Mouse (Mus musculus) forebrain, embryonic 14.5 days (tissue): ENCODE measurements around the gene Prelp. TPM values are rescaled to one million over a fixed set of nuclear protein-coding genes. Genes with fewer than 3 reads are reported as not detected.

ENCODE experiments used
- ATAC-seq: fragments of 200-750 bp; cut with Nextera tagmentation; 2 replicates; pipeline ENCODE4 v1.8.0; 2017; ENCODE audit warnings: mild to moderate bottlenecking, moderate library complexity
- DNase-seq: peaks from one replicate; pipeline ENCODE4 v3.0.0-alpha.2; 2015; ENCODE audit warnings: low spot score
- H3K27ac ChIP-seq: fragments of 300-500 bp; sonication (generic); 2 replicates; pipeline ENCODE4 v1.5.1; 2014; ENCODE audit warnings: low read depth, mild to moderate bottlenecking, control low read depth, low read length, moderate library complexity
- H3K27me3 ChIP-seq: fragments of 300-500 bp; sonication (generic); replicated peaks from 2 replicates; pipeline ENCODE4 v1.6.1; 2014; ENCODE audit warnings: low read length, control low read depth, mixed read lengths; ENCODE audit not compliant: control insufficient read depth, insufficient read depth
- H3K36me3 ChIP-seq: fragments of 300-500 bp; sonication (generic); 2 replicates; pipeline ENCODE4 v1.6.1; 2014; ENCODE audit warnings: low read length, control low read depth; ENCODE audit not compliant: control insufficient read depth, insufficient read depth
- H3K4me1 ChIP-seq: fragments of 300-500 bp; sonication (generic); 2 replicates; pipeline ENCODE4 v1.6.1; 2014; ENCODE audit warnings: antibody characterized with exemption, low read length, control low read depth; ENCODE audit not compliant: control insufficient read depth, insufficient read depth
- H3K4me2 ChIP-seq: fragments of 300-500 bp; sonication (generic); 2 replicates; pipeline ENCODE4 v1.6.1; 2014; ENCODE audit warnings: mild to moderate bottlenecking, control low read depth, low read length
- H3K4me3 ChIP-seq: fragments of 300-500 bp; sonication (generic); 2 replicates; pipeline ENCODE4 v1.5.1; 2014; ENCODE audit warnings: low read depth, low read length, control low read depth
- H3K9ac ChIP-seq: fragments of 300-500 bp; sonication (generic); 2 replicates; pipeline ENCODE4 v1.6.1; 2014; ENCODE audit warnings: mild to moderate bottlenecking, low read length, control low read depth, moderate library complexity
- H3K9me3 ChIP-seq: fragments of 300-500 bp; sonication (generic); replicated peaks from 2 replicates; pipeline ENCODE4 v1.6.1; 2016; ENCODE audit warnings: low read length, control low read depth, mixed read lengths; ENCODE audit not compliant: control insufficient read depth
- WGBS: fragments of 180-500 bp; shearing (Covaris S2); extraction: QIAGEN DNeasy Blood & Tissue Kit; methylation state at CpG from one replicate; pipeline ENCODE4 v1.1.7; 2014; 5-methylcytosine and 5-hydroxymethylcytosine counted together
- polyA plus RNA-seq: library from polyadenylated mRNA; unstranded; fragments of >200 nt; fragmentation: Nextera tagmentation; extraction: Ambion mirVana; gene quantifications from 2 replicates; pipeline ENCODE4 v1.2.1, GENCODE M21; 2014

Prelp gene
- polyA plus RNA-seq, 1 experiment from 2014 or later: 2.6 TPM

DNA sequence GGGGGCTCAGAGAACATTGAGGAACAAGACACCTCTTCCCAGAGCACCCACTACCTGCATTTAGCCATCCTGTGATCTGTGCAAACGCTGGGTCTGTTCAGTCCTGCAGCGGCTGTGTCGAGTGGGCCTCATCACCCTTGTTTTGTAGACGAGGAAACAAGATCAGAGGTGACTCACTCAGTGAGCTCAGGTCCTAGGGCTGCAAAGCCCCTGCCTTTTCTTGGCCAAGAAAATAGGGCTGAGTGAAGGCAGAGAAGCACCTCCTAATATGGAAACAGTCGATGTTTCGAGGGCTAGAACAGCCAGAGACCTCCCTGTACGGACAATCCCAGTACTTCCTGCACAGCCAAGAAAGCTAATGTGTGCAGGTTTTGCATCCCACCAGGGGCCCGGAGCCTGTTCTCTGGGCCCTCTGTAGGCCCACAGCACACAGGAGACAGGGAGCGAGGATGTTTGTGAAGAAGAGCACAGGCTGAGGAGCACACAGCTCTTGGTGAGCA, 22.1 kb downstream of the Prelp start:
- H3K9ac ChIP-seq: no peak overlapping the region
- H3K36me3 ChIP-seq: no peaks in the 10 kb centered on the region
- H3K27ac ChIP-seq: no peak overlapping the region
- no peaks in the 10 kb centered on the region for H3K9me3 ChIP-seq
- 78% methylated on average over 9 of the region's 9 CpGs for WGBS
- H3K4me1 ChIP-seq: no peaks in the 10 kb centered on the region
- H3K4me2 ChIP-seq: no peak overlapping the region
- H3K27me3 ChIP-seq: no peaks in the 10 kb centered on the region
- H3K4me3 ChIP-seq: no peak overlapping the region
- no peak for DNase-seq
- no peak for ATAC-seq

DNA sequence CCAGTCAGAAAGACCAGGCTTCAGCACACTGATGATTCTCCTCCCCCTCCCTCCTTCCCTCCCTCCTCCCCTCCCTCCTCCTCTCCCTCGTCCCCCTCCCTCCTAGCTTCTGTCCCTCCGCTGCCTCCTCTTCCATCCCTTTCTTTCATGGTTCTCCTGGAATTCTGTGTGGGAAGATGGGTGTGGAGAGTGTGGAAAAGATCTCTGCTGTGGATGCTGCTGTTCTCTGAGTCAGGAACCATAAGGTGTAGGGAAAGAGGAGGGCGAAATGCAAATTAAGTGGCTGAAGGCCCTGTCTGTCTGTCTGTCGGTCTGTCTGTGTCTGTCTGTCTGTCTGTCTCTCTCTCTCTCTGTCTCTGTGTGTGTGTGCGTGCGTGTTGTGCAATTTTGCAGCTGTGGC, 23.9 kb downstream of the Prelp start:
- H3K4me2 ChIP-seq: no peak overlapping the region
- 69% methylated on average over 6 of the region's 6 CpGs for WGBS

DNA sequence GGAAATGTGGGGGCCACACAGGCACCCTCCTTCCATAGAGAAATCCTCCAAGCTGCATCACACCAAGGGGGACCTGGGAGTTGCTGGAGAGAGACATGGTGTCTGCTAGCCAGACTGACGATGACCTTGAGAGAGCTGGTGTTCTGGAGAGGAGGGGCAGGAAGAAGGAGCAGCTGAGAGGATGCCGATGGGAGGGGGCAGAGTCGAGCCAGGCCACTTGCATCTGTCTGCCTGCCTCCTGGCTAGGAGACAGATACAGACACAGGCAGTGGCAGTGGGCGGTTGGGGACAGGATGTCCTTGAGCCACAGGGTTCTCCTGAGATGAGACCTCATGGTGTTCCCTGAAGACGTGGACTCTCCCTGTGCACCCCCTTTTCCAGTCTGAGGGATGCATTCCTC, 29.7 kb downstream of the Prelp start:
- Histone ChIP-seq H3K9me3 (no peaks in the 10 kb centered on the region), H3K4me1 (peaks cover 15% of the 10 kb centered on the region), H3K27ac (no peak overlapping the region), H3K4me3 (no peak overlapping the region), H3K27me3 (no peaks in the 10 kb centered on the region), H3K4me2 (no peak overlapping the region), H3K36me3 (no peaks in the 10 kb centered on the region), H3K9ac (no peak overlapping the region)
- ATAC-seq: no peak
- WGBS: 45% methylated on average over 5 of the region's 5 CpGs
- no peak for DNase-seq

More for the DNA sequence above, 23.9 kb downstream of the Prelp start:
- Histone ChIP-seq H3K36me3 (no peaks in the 10 kb centered on the region), H3K27me3 (no peaks in the 10 kb centered on the region), H3K9ac (no peak overlapping the region), H3K4me1 (no peaks in the 10 kb centered on the region), H3K27ac (no peak overlapping the region), H3K4me3 (no peak overlapping the region), H3K9me3 (no peaks in the 10 kb centered on the region)
- no peak for ATAC-seq
- DNase-seq: no peak

- Histone ChIP-seq H3K36me3 (no peaks in the 10 kb centered on the region), H3K4me1 (peaks cover 19% of the 10 kb centered on the region), H3K27ac (no peak overlapping the region), H3K4me3 (no peak overlapping the region), H3K27me3 (no peaks in the 10 kb centered on the region), H3K4me2 (peak overlapping the region; percentile 21), H3K9me3 (no peaks in the 10 kb centered on the region), H3K9ac (0 out of 2 replicates have a peak overlapping the region, but pooled peaks have one; percentile 18)
- 14% methylated on average over 19 of the region's 20 CpGs for WGBS
- peak; percentile 45 for ATAC-seq
- no peak for DNase-seq
Observed at GRCm38 (mm10) chr1:133889949-133890598, 31.1 kb downstream of the Prelp start.

DNA sequence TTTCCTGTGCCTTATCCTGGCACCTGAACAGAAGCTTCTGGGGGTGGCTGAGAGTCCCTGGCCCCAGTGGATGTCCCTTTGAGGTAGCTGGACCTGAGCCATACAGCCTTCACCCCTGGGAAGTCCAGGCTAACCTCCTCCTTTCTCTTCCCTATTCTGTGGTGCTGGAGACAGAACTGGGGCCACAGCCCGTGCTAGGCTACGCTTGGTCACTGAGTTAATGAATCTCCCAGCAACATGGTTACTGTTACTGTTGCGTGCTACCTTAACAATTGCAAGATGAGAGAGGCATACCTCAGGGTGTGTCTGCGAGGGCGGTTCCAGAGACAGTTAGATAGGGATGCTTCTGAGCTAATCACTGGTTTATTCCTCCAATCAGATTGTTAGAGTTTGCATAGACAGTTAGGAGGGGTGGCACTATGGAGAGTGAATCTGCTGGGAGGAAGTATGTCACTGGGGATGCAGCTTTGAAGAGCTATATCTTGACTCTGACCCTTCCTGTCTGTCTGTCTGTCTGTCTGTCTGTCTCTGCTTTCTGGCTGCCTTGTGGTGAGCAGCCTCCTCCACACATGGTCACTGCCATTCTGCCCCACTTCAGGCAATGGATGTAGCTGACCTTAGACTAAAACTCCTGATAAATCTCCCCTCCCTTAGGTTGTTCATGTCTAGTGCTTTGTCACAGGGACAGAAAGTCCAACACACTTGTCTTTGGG, 33.5 kb downstream of the Prelp start:
- Histone ChIP-seq H3K4me2 (peak overlapping the region; percentile 31; the same call in 1 of the 2 replicates), H3K27ac (no peak overlapping the region), H3K4me1 (peaks cover 19% of the 10 kb centered on the region), H3K9ac (peak overlapping the region; percentile 40; the same call in 1 of the 2 replicates), H3K4me3 (no peak overlapping the region), H3K36me3 (no peaks in the 10 kb centered on the region), H3K27me3 (no peaks in the 10 kb centered on the region), H3K9me3 (no peaks in the 10 kb centered on the region)
- DNase-seq: no peak
- WGBS: 69% methylated on average over 5 of the region's 5 CpGs
- ATAC-seq: no peak

- no peaks in the 10 kb centered on the region for H3K9me3 ChIP-seq
- no peak overlapping the region for H3K4me3 ChIP-seq
Observed at GRCm38 (mm10) chr1:133887044-133887443, 34.2 kb downstream of the Prelp start.

DNA sequence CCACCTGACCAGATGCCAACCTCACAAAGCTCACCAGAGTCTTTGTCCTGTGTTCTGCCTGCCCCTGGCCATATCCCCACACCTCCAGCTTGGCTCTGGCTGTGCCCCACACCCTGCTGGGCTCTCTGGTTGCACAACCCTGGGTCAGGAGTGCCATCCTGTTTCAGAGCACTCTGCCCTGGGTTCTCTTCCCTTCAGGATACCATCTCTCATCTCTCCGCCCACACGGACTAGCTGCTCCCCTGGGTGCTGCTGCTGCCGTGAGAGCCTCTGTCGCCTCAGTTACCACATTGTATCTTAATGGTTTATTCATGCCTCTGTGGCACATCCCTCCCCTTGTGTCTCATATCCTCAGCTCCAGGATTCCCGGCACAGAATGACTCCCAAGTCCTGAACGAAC, 34.8 kb downstream of the Prelp start:
- no peak for DNase-seq
- Histone ChIP-seq H3K4me3 (no peak overlapping the region), H3K27ac (peak overlapping the region; percentile 33; the same call in 1 of the 2 replicates), H3K9me3 (no peaks in the 10 kb centered on the region), H3K36me3 (no peaks in the 10 kb centered on the region), H3K27me3 (no peaks in the 10 kb centered on the region), H3K4me1 (peaks cover 30% of the 10 kb centered on the region), H3K4me2 (peak overlapping the region; percentile 31), H3K9ac (peak overlapping the region; percentile 40; the same call in 1 of the 2 replicates)
- 0 out of 2 replicates have a peak, but pooled peaks have one; percentile 8 for ATAC-seq
- 20% methylated on average over 6 of the region's 6 CpGs for WGBS

More at GRCm38 (mm10) chr1:133887044-133887443, 34.2 kb downstream of the Prelp start:
- ATAC-seq: peak; percentile 69
- Histone ChIP-seq H3K27ac (peak overlapping the region; percentile 33; the same call in 1 of the 2 replicates), H3K4me2 (peak overlapping the region; percentile 31), H3K36me3 (no peaks in the 10 kb centered on the region), H3K4me1 (peaks cover 24% of the 10 kb centered on the region), H3K9ac (peak overlapping the region; percentile 40), H3K27me3 (no peaks in the 10 kb centered on the region)
- WGBS: 3% methylated on average over 8 of the region's 8 CpGs
- DNase-seq: peak; percentile 83

DNA sequence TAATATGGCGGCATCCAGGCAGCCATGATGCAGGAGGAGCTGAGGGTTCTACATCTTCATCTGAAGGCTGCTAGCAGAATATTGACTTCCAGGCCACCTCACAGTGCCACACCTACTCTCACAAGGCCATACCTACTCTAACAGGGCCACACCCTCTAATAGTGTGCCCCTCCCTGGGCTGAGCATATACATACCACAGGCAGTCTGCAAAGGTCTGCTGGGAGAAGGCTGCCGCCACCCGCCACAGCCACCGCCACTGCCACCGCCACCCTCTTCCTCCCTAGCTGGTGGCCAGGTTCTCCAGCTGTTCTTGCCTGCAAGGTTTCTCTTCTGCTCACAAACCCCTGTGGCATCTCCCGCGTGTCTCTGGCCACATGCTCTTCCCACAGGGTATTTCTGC, 35.4 kb downstream of the Prelp start:
- H3K4me2 ChIP-seq: no peak overlapping the region
- H3K9me3 ChIP-seq: no peaks in the 10 kb centered on the region
- H3K27ac ChIP-seq: no peak overlapping the region
- no peak overlapping the region for H3K4me3 ChIP-seq
- no peaks in the 10 kb centered on the region for H3K27me3 ChIP-seq
- WGBS: 93% methylated on average over 7 of the region's 7 CpGs
- H3K36me3 ChIP-seq: no peaks in the 10 kb centered on the region
- H3K9ac ChIP-seq: no peak overlapping the region
- H3K4me1 ChIP-seq: peaks cover 30% of the 10 kb centered on the region
- DNase-seq (no peak), ATAC-seq (no peak)

DNA sequence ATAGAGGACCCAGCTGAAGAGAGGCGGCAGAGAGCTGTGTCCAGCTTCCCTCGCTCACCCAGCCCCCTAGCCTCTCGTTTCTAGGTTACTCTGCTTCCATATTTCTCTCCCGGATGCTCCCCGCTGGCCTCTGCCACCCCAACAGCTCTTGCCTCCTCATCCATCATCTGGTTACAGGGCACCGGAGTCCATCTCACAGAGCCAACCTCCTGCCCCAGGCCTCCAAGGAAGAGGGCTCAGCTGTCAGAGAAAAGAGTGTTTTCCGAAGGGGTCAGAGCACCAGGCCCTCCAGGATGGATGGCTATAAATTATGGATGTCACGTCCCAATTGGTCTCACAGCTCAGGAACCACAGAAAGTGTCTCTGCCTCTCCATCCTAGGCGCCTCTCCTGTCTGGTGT, 36.5 kb downstream of the Prelp start:
- H3K27ac ChIP-seq: no peak overlapping the region
- no peaks in the 10 kb centered on the region for H3K9me3 ChIP-seq
- peaks cover 24% of the 10 kb centered on the region for H3K4me1 ChIP-seq
- 90% methylated on average over 9 of the region's 9 CpGs for WGBS
- no peak overlapping the region for H3K4me3 ChIP-seq
- no peak for DNase-seq
- no peaks in the 10 kb centered on the region for H3K36me3 ChIP-seq
- H3K27me3 ChIP-seq: no peaks in the 10 kb centered on the region
- no peak for ATAC-seq
- no peak overlapping the region for H3K4me2 ChIP-seq
- H3K9ac ChIP-seq: no peak overlapping the region
